Mouse (Mus musculus) liver, postnatal 0 days (tissue): ENCODE results near the gene Grm1.

Source experiments
- CTCF ChIP-seq: sonication (generic); IDR thresholded peaks from 2 replicates; pipeline ENCODE4 v1.5.1; 2016; ENCODE audit warnings: antibody characterized with exemption, low read depth
- EP300 ChIP-seq: IDR thresholded peaks from 2 replicates; pipeline ENCODE4 v1.6.1; 2016; ENCODE audit warnings: antibody characterized with exemption, low read depth, mild to moderate bottlenecking

DNA sequence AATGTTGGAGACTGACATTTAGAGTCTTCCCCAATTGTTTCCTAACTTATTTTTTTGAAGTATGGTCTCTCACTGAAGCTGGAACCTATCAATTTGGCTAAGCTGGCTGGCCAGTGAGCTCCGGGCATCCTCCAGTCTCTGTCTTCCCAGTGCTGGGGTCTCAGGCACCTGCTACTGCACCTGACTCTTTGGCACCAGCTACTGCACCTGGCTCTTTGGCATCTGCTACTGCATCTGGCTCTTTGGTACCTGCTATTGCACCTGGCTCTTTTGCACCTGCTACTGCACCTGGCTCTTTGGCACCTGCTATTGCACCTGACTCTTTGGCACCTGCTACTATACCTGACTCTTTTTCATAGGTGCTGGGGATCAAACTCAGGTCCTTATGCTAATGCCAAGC lies 291.7 kb downstream of the Grm1 start:
- TF ChIP-seq CTCF (no peak), EP300 (no peak)
